Mouse (Mus musculus): ENCODE measurements around the gene H2-Ob. TPM values are rescaled to one million over a fixed set of nuclear protein-coding genes. Genes with fewer than 3 reads are reported as not detected.
A peak's percentile ranks its signal among the peaks of the same experiment; 100 is the strongest.

Gene H2-Ob
- polyA plus RNA-seq, 1 experiment from 2014 or later = 0.28 TPM

DNA sequence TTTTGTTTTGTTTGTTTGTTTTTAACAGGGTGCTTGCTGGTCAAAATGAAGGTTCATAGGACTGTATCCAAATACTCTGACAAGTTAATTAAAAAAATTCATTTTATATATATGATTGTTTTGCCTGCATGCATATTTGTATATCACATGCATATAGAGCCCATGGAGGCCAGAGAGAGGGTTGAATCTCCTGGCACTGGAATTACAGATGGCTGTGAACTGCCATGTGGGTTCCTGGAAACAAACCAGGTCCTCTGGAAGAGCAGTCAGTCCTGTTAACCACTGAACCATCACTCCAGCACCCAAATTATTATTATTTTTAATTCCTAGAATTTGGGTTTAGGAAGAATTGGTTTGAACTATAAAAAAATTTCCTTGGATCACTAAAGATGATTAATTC lies 56.6 kb downstream of the H2-Ob start:
- no peak overlapping the region for H3K4me3 ChIP-seq (replicated peaks; ENCODE audit: low read length)
- H3K27me3 ChIP-seq (replicated peaks; ENCODE audit: control insufficient read depth, insufficient read depth, low read length) = no peaks in the 10 kb centered on the region
- H3K9ac ChIP-seq (replicated peaks; ENCODE audit: low read depth, low read length) = no peak overlapping the region
- no peak for ATAC-seq
- H3K36me3 ChIP-seq (ENCODE audit: control insufficient read depth, insufficient read depth) = no peaks in the 10 kb centered on the region
- no peak overlapping the region for H3K4me2 ChIP-seq (ENCODE audit: low read length)
- no peak overlapping the region for H3K27ac ChIP-seq (ENCODE audit: low read length)
- no peaks in the 10 kb centered on the region for H3K9me3 ChIP-seq (ENCODE audit: control insufficient read depth, low read length)
- H3K4me1 ChIP-seq (replicated peaks; ENCODE audit: control insufficient read depth, insufficient read depth, low read length) = peaks cover 6% of the 10 kb centered on the region; the same call in 1 of the 2 replicates

DNA sequence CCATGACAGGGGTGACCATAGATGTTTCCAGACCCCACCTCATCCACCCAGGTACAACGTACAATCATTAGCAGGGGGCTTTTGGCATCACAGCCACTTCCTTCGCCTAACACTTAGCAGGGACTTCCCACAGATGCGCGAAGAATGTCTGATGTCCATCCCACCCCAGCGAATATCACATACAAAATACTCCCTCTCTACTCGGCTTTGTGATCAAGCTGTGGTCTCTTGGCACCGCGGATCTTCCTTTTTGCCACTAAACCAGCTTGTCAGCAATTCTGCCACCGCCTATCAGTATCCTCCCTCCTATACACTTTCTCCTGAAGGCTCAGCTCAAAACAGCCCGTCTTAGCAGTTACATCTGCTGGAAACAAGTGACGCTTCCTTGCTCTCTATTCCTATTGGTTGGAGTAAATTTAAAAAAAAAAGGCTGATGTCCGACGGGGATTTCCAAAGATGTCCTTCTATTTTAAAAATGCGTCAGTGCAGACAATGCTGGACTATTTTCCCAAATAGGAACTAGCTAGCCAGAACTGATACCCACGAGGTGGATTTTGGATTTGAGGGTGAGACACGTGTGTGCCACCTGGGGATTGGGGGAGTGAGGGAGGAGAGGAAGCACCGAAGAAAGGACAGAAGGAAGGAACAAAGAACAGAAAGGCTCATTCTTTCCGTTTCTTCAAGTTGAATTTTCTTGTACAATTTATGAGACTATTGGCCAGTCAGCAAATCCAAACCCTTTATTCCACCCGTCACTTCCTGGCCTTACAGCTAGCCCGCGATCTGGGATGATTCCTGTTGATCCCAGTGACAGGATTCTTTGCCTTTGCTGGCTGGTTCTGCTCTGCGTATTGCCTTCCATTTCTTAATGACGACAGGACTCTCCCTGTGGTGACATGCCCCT lies 57.4 kb downstream of the H2-Ob start:
- peak overlapping the region; percentile 29; the same call in 1 of the 2 replicates for H3K9ac ChIP-seq (replicated peaks; ENCODE audit: low read depth, low read length)
- H3K27me3 ChIP-seq (replicated peaks; ENCODE audit: control insufficient read depth, insufficient read depth, low read length) = no peaks in the 10 kb centered on the region
- H3K36me3 ChIP-seq (ENCODE audit: control insufficient read depth, insufficient read depth) = no peaks in the 10 kb centered on the region
- no peak overlapping the region for H3K27ac ChIP-seq (ENCODE audit: low read length)
- peak overlapping the region; percentile 63 for H3K4me2 ChIP-seq (ENCODE audit: low read length)
- WGBS = 20% methylated on average over 23 of the region's 23 CpGs
- H3K9me3 ChIP-seq (ENCODE audit: control insufficient read depth, low read length) = no peaks in the 10 kb centered on the region
- ATAC-seq = peak; percentile 90
- peak overlapping the region; percentile 44 for H3K4me3 ChIP-seq (replicated peaks; ENCODE audit: low read length)
- H3K4me1 ChIP-seq (replicated peaks; ENCODE audit: control insufficient read depth, insufficient read depth, low read length) = peaks cover 6% of the 10 kb centered on the region; the same call in 1 of the 2 replicates

DNA sequence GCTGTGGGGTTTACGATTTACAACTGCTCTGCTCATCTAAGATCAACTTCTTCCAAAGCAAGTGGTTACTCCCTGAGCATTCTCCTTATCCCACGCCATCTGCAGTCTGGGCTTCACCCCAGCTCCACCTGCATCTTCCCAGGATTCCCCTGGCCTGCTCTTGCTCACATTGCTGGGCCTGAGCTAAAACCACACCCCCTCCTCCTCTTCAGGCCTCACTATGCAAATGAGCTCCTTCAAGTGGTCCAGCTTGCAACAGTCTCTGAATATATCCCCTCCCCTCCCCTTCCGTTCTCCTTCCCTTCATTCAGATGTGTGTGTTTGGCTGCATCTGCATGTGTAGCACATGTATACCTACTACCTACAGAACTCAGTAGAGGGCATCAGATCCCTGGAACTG lies 60.7 kb downstream of the H2-Ob start:
- 50% methylated on average over 3 of the region's 3 CpGs for WGBS
- H3K27me3 ChIP-seq (replicated peaks; ENCODE audit: control insufficient read depth, insufficient read depth, low read length) = no peaks in the 10 kb centered on the region
- H3K9ac ChIP-seq (replicated peaks; ENCODE audit: low read depth, low read length) = no peak overlapping the region
- no peak overlapping the region for H3K4me2 ChIP-seq (ENCODE audit: low read length)
- peaks cover 2% of the 10 kb centered on the region; the same call in 1 of the 2 replicates for H3K4me1 ChIP-seq (replicated peaks; ENCODE audit: control insufficient read depth, insufficient read depth, low read length)
- H3K9me3 ChIP-seq (ENCODE audit: control insufficient read depth, low read length) = no peaks in the 10 kb centered on the region
- H3K4me3 ChIP-seq (replicated peaks; ENCODE audit: low read length) = no peak overlapping the region
- H3K27ac ChIP-seq (ENCODE audit: low read length) = no peak overlapping the region
- H3K36me3 ChIP-seq (ENCODE audit: control insufficient read depth, insufficient read depth) = no peaks in the 10 kb centered on the region
- ATAC-seq = no peak

DNA sequence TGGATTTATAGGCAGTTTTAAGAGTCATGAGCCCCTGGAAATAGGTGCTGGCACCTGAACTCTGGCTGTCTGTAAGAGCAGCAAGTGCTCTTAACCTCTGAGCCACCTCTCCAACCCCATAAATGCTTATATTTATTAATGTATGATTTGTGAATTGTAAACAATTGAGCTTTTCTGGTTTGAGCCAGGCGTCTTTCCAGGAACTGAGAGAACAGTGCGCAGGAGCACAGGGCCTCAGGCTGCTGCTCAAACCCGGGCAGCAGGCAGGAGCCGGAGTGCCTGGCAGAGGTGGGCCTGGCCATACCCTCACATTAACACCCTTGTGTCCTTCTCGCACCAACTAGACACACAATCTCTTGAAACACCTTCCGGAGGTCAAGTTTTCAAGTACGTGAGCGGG lies 61.4 kb downstream of the H2-Ob start:
- Histone ChIP-seq H3K4me3 (replicated peaks; ENCODE audit: low read length) (no peak overlapping the region), H3K36me3 (ENCODE audit: control insufficient read depth, insufficient read depth) (no peaks in the 10 kb centered on the region), H3K4me2 (ENCODE audit: low read length) (no peak overlapping the region), H3K9me3 (ENCODE audit: control insufficient read depth, low read length) (no peaks in the 10 kb centered on the region), H3K9ac (replicated peaks; ENCODE audit: low read depth, low read length) (no peak overlapping the region), H3K27ac (ENCODE audit: low read length) (no peak overlapping the region), H3K27me3 (replicated peaks; ENCODE audit: control insufficient read depth, insufficient read depth, low read length) (no peaks in the 10 kb centered on the region), H3K4me1 (replicated peaks; ENCODE audit: control insufficient read depth, insufficient read depth, low read length) (peaks cover 2% of the 10 kb centered on the region; the same call in 1 of the 2 replicates)
- no peak for ATAC-seq
- WGBS = 94% methylated on average over 8 of the region's 8 CpGs

DNA sequence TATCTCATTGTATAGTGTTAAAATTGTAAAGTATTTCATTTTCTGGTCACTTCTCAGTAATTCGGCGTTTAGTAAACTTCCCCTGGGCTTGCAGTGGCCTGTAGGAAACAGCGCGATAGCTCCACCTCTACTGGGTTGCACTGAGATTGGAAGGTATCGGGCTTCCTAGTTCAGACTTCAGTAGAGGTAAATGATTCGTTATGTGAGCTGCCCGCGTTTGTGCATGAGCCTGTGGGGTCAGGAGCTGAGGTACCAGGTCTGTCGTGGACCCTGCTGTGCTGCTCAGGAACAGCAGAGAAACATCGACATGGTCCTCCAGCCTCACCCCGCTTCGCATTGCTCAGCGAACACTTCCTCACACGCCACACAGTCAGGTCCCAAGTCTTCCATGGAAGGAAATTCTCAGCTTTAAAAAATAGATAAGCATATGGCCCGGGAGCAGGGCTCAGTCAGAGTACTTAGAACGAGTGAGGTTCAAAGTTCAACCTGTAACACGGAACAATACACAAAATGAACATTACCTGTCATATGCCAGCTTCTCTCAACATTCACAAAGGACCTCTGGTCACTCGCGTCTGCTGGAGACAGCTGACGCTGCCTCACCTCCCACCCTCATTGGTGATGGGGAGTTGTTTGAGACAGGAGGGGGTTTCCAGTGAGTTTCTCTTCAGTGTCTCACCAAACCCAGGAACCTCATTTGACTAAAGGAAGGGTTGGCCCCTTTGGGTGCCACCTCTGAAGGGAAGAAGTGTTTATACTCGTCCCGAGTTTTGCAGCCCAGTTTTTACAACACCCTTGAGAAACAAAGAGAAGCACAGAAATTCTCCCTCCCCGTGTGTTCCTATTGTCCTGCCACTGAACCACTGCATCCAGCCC lies 62.2 kb downstream of the H2-Ob start:
- Histone ChIP-seq H3K4me3 (replicated peaks; ENCODE audit: low read length) (no peak overlapping the region), H3K27ac (ENCODE audit: low read length) (no peak overlapping the region), H3K9ac (replicated peaks; ENCODE audit: low read depth, low read length) (no peak overlapping the region), H3K4me1 (replicated peaks; ENCODE audit: control insufficient read depth, insufficient read depth, low read length) (peaks cover 2% of the 10 kb centered on the region; the same call in 1 of the 2 replicates), H3K36me3 (ENCODE audit: control insufficient read depth, insufficient read depth) (no peaks in the 10 kb centered on the region), H3K9me3 (ENCODE audit: control insufficient read depth, low read length) (no peaks in the 10 kb centered on the region), H3K27me3 (replicated peaks; ENCODE audit: control insufficient read depth, insufficient read depth, low read length) (no peaks in the 10 kb centered on the region), H3K4me2 (ENCODE audit: low read length) (no peak overlapping the region)
- 74% methylated on average over 23 of the region's 23 CpGs for WGBS
- no peak for ATAC-seq

DNA sequence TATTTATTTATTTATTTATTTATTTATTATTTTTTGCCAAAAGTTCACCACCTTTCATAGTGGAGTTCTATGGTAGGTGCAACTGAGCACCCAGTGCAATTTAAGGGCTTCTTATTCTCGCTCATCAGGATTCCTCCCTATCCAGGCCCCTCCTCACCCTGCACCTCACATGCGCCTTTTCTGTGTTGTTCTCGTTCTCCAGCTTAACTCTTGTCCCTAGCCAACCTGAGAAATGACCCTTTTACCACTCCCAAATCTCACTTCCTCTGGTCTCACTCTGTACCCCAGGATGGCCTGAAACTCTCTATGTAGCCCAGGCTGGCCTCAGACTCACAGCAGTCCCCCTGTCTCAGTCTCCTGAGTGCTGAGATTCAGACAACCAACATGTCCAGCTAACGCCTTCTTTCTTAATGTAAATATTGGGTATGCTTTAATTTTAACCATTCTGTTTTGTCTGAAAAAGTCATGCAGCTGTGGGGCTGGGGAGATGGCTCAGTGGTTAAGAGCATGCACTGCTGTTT lies 63.0 kb downstream of the H2-Ob start:
- ATAC-seq = no peak
- Histone ChIP-seq H3K36me3 (ENCODE audit: control insufficient read depth, insufficient read depth) (no peaks in the 10 kb centered on the region), H3K4me1 (replicated peaks; ENCODE audit: control insufficient read depth, insufficient read depth, low read length) (no peaks in the 10 kb centered on the region), H3K27me3 (replicated peaks; ENCODE audit: control insufficient read depth, insufficient read depth, low read length) (no peaks in the 10 kb centered on the region), H3K4me2 (ENCODE audit: low read length) (no peak overlapping the region), H3K9me3 (ENCODE audit: control insufficient read depth, low read length) (no peaks in the 10 kb centered on the region), H3K27ac (ENCODE audit: low read length) (no peak overlapping the region), H3K9ac (replicated peaks; ENCODE audit: low read depth, low read length) (no peak overlapping the region), H3K4me3 (replicated peaks; ENCODE audit: low read length) (no peak overlapping the region)
- 93% methylated on average over 4 of the region's 4 CpGs for WGBS

DNA sequence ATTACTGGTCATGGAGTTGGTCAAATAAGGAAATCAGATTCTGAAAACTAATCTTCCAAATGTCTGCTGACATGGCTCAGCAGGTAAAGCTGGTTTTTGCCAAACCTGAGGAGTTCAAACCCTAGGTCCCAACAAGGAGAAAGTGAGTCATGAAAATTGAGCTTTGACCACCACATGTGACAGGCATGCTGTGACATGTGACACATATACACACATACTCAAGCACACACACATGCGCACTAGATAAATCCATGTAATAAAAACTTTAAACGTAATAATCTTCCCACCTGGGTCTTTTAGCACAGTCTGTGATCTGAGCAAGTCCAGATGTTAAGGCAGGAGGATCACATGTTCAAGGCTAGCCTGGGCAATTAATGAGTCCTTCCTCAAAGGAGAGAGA lies 65.1 kb downstream of the H2-Ob start:
- no peaks in the 10 kb centered on the region for H3K9me3 ChIP-seq (ENCODE audit: control insufficient read depth, low read length)
- no peak overlapping the region for H3K27ac ChIP-seq (ENCODE audit: low read length)
- WGBS = 83% methylated on average over 2 of the region's 2 CpGs
- no peaks in the 10 kb centered on the region for H3K4me1 ChIP-seq (replicated peaks; ENCODE audit: control insufficient read depth, insufficient read depth, low read length)
- ATAC-seq = no peak
- H3K4me3 ChIP-seq (replicated peaks; ENCODE audit: low read length) = no peak overlapping the region
- H3K27me3 ChIP-seq (replicated peaks; ENCODE audit: control insufficient read depth, insufficient read depth, low read length) = no peaks in the 10 kb centered on the region
- no peak overlapping the region for H3K4me2 ChIP-seq (ENCODE audit: low read length)
- no peaks in the 10 kb centered on the region for H3K36me3 ChIP-seq (ENCODE audit: control insufficient read depth, insufficient read depth)
- H3K9ac ChIP-seq (replicated peaks; ENCODE audit: low read depth, low read length) = no peak overlapping the region
